Mouse (Mus musculus): ENCODE results near the gene Os9. TPM values are rescaled to one million over a fixed set of nuclear protein-coding genes. Genes with fewer than 3 reads are reported as not detected.

Gene Os9
- polyA plus RNA-seq (2017; shearing (Covaris generic)), result 154 TPM

GRCm38 (mm10) chr10:127121066-127121477 is at the start of gene Os9:
Gene Os9, minus strand, starts transcription at chr10:127121131.

GRCm38 (mm10) chr10:127164631-127165353 is 43.9 kb upstream of the Os9 start, which contains the start of gene B4galnt1:
Gene B4galnt1, plus strand, starts transcription at chr10:127165225.

GRCm38 (mm10) chr10:127075080-127075479 is 45.9 kb downstream of the Os9 start, which contains the start of gene Agap2:
Gene Agap2, plus strand, starts transcription at chr10:127075284.

GRCm38 (mm10) chr10:127070190-127071121 is 50.5 kb downstream of the Os9 start, which contains the start of gene Tspan31:
Gene Tspan31, minus strand, starts transcription at chr10:127070264.

GRCm38 (mm10) chr10:127063239-127063872 is 57.6 kb downstream of the Os9 start, which contains the start of gene Cdk4:
Gene Cdk4, plus strand, starts transcription at chr10:127063534.

GRCm38 (mm10) chr10:127059968-127060916 is 60.7 kb downstream of the Os9 start, which contains the start of gene March9:
Gene March9, minus strand, starts transcription at chr10:127060184.

GRCm38 (mm10) chr10:127047954-127048353 is 73.0 kb downstream of the Os9 start, which contains the start of gene Cyp27b1:
Gene Cyp27b1, plus strand, starts transcription at chr10:127048250.

Other genes starting within 250 kb of the Os9 start
- gene Atp23, start 219.8 kb downstream of the Os9 start, polyA plus RNA-seq (2017; shearing (Covaris generic)), result 7.3 TPM
- 39.4 TPM for gene Ctdsp2, start 142.4 kb downstream of the Os9 start, polyA plus RNA-seq (2017; shearing (Covaris generic))
- 0.37 TPM for gene Avil, start 120.4 kb downstream of the Os9 start, polyA plus RNA-seq (2017; shearing (Covaris generic))
- gene Tsfm, start 90.3 kb downstream of the Os9 start, polyA plus RNA-seq (2017; shearing (Covaris generic)), result 21.6 TPM
- 12.8 TPM for gene Mettl1, start 79.7 kb downstream of the Os9 start, polyA plus RNA-seq (2017; shearing (Covaris generic))
- gene Eef1akmt3, start 79.6 kb downstream of the Os9 start, polyA plus RNA-seq (2017; shearing (Covaris generic)), result 0.41 TPM
- not detected for gene Cyp27b1, start 72.9 kb downstream of the Os9 start, polyA plus RNA-seq (2017; shearing (Covaris generic))
- gene March9, start 60.9 kb downstream of the Os9 start, polyA plus RNA-seq (2017; shearing (Covaris generic)), result 1.2 TPM
- gene Cdk4, start 57.6 kb downstream of the Os9 start, polyA plus RNA-seq (2017; shearing (Covaris generic)), result 125 TPM
- 110 TPM for gene Tspan31, start 50.9 kb downstream of the Os9 start, polyA plus RNA-seq (2017; shearing (Covaris generic))
- 19.0 TPM for gene Agap2, start 45.8 kb downstream of the Os9 start, polyA plus RNA-seq (2017; shearing (Covaris generic))
- gene B4galnt1, start 44.1 kb upstream of the Os9 start, polyA plus RNA-seq (2017; shearing (Covaris generic)), result 677 TPM
- 11.0 TPM for gene Slc26a10, start 59.5 kb upstream of the Os9 start, polyA plus RNA-seq (2017; shearing (Covaris generic))
- gene Arhgef25, start 69.0 kb upstream of the Os9 start, polyA plus RNA-seq (2017; shearing (Covaris generic)), result not detected
- 109 TPM for gene Dtx3, start 74.6 kb upstream of the Os9 start, polyA plus RNA-seq (2017; shearing (Covaris generic))
- gene Pip4k2c, start 90.5 kb upstream of the Os9 start, polyA plus RNA-seq (2017; shearing (Covaris generic)), result 28.9 TPM
- gene Kif5a, start 142.2 kb upstream of the Os9 start, polyA plus RNA-seq (2017; shearing (Covaris generic)), result not detected
- 74.6 TPM for gene Dctn2, start 145.2 kb upstream of the Os9 start, polyA plus RNA-seq (2017; shearing (Covaris generic))
- gene Mbd6, start 167.9 kb upstream of the Os9 start, polyA plus RNA-seq (2017; shearing (Covaris generic)), result 8.4 TPM
- 55.4 TPM for gene Mars, start 190.7 kb upstream of the Os9 start, polyA plus RNA-seq (2017; shearing (Covaris generic))
- 193 TPM for gene Arhgap9, start 200.8 kb upstream of the Os9 start, polyA plus RNA-seq (2017; shearing (Covaris generic))
- 0.09 TPM for gene Gli1, start 220.8 kb upstream of the Os9 start, polyA plus RNA-seq (2017; shearing (Covaris generic))
- gene Inhbe, start 233.3 kb upstream of the Os9 start, polyA plus RNA-seq (2017; shearing (Covaris generic)), result not detected
- not detected for gene Inhbc, start 249.3 kb upstream of the Os9 start, polyA plus RNA-seq (2017; shearing (Covaris generic))

Data from effector memory CD4-positive, alpha-beta T cell, adult 5 months (primary cell).